Mouse (Mus musculus): ENCODE results near the gene Ccnd3.
A peak's percentile ranks its signal among the peaks of the same experiment; 100 is the strongest.
"Not testable (repeated sequence)": the region's sequence is repeated elsewhere in the genome, so short reads cannot be mapped to it uniquely, and the experiment has no call there.

Gene Ccnd3

DNA sequence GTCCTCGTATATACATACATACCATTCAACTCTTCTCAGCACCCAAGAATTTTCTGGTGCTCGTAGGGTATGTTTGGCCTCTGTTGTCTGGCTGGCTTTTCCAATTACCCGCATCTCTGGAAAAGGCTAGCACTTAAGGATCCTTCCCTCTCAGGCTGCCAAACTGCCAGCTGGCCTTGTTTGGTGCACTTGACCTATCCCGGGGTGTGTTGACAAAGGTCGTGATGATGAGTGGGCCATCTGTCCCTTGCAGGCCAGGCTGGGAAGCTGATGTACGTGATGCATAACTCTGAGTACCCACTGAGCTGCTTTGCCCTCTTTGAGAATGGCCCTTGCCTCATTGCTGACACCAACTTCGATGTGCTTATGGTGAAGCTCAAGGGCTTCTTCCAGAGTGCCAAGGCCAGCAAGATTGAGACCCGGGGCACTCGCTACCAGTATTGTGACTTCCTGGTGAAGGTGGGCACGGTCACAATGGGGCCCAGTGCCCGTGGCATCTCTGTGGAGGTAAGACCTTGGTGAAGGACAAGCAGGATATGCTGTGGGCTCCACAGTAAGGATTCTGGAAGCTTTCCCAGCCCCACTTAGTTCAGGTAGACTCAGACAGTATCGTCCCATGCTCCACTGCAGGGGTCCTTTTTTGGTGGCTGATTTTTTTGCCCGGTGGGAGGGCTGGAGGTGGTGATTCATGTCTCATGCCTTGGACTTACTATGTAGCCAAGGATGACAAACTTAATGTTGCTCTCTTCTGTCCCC is 113.9 kb downstream of the Ccnd3 start:
- no peak for DNase-seq (ENCODE audit: low spot score)

DNA sequence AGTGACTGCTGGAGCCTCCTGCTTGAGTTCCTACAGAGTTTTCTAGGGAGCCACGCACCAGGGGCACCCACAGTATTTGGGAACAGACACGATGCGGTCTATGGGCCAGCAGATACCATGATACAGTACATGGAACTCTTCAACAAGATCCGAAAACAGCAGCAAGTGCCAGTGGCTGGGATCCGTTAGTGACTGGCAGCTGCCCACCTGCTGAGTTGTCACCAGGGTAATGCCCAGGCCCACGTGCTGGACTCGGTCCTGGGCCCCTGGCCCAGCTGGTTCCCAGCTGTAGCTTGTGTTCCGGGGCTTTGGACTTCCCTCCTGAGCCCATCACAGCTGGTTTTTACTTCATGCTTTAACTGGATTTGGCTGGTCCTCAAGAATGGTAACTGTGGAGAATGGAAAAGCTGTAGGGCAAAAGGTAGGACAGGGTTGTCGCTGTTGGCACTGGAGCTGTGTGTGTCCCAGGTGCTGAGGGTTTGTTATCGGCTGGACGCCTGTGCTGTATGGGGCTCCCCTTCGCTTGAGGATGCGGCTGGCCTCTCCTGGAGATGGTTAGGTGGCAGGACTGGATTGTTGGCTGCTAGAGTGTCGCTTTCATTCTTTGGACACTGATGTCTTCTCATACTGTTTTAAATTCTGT is 118.2 kb downstream of the Ccnd3 start:
- no peak for DNase-seq (ENCODE audit: low spot score)

DNA sequence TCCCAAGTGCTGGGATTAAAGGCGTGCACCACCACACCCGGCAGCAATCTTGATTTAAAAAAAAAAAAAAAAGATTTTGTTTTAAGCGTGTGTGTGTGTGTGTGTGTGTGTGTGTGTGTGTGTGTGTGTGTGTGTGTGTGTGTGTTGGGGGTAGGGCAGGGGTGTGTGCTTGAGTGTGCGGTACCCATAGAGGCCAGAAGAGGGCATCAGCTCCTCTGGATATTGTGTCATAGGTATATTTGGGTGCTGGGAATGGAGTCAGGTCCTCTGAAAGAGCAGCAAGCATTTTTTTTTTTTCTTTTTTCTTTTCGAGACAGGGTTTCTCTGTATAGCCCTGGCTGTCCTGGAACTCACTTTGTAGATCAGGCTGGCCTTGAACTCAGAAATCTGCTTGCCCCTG is 119.7 kb downstream of the Ccnd3 start:
- not testable (repeated sequence) for DNase-seq (ENCODE audit: low spot score)

DNA sequence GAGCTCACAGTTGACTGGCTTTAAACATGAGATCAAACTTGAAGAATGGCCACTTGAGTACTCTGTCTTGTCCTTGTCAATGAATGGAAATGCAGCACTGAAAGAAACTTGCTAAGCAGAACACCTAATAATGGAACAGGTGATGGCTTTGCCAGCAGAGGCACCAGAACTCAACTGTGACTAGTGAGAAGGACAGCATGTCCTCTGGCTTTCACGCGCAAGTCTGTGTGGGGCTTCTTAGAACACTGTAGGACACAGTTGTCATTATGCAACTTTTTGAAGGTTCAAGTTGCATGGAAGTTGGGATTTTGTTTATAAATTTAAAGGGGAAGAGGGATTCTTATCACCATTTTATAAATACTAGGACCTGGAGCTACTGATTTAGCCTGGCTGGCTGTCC is 120.2 kb downstream of the Ccnd3 start:
- DNase-seq (ENCODE audit: low spot score), result no peak

DNA sequence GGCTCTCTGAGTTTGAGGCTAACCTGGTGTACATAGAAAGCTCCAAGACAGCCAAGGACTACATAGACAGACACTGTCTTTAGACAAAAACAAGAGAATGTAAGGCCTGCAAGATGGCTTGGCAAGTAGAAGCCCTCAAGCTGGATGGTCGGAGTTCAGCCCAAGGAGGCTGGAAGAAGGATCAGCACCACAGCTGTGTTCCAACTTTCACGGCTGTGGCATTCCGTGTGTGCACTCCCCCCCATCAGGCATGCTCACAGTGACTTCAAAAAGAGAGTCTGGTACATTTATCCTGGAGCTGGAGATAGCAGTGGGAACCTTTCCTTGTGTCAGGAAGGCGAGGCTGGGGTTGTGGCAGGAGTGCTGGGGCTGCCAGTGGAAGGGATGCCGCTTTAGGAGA is 121.2 kb downstream of the Ccnd3 start:
- no peak for DNase-seq (ENCODE audit: low spot score)

DNA sequence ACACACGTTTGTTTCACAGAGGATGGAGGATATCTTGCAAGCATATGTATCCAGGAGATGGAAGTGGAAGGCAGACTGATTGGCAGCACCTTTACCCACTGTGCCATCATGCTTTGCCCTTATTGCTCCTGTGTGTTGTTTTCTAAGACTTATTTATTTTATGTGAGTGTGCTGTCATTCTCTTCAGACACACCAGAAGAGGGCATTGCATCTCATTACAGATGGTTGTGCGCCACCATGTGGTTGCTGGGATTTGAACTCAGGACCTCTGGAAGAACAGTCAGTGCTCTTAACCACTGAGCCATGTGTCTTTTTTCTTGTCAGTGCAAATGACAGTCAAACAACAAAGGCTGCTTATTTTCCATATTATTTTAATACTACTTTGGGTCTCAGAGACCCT is 122.9 kb downstream of the Ccnd3 start:
- DNase-seq (ENCODE audit: low spot score), result no peak

DNA sequence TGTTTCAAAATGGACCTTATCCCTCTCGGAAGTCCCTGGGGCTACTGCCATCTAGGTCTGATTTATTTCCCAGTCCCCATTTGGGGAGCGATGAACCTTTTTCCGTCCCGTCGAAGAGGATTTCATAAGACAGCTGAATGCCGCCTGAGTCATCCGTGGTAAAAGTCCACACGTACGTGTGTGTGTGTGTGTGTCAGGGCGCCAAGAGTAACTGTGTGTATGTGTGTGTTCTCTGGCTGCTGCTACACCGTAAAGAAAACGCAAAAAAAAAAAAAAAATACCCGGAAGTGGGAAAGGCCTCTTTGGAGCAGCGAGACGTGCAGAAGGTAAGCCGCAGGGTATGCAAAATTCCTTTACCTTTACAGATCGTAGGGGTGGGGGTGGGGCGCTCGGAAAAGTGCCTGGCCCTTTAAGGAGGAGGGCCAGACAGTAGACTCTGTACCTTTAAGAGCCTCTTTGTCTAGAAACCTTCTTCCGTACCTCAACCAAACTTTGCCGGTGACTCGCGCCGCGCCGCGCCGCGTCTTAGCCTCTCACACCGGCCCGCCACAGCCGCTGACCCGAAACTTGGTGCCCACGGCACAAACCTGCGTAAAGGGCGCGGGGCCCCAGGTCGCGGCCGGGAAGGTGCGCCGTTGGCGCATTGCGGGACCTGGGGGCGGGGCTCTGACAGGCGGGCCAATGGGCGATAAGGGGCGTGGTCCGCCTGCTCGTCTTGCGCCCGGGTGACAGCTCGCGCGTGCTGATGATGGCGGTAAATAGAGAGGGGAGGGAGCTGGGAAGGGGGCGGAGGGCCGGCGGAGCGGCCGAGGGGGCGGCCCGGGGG is 124.2 kb downstream of the Ccnd3 start:
- peak; percentile 93 for DNase-seq (ENCODE audit: low spot score)

DNA sequence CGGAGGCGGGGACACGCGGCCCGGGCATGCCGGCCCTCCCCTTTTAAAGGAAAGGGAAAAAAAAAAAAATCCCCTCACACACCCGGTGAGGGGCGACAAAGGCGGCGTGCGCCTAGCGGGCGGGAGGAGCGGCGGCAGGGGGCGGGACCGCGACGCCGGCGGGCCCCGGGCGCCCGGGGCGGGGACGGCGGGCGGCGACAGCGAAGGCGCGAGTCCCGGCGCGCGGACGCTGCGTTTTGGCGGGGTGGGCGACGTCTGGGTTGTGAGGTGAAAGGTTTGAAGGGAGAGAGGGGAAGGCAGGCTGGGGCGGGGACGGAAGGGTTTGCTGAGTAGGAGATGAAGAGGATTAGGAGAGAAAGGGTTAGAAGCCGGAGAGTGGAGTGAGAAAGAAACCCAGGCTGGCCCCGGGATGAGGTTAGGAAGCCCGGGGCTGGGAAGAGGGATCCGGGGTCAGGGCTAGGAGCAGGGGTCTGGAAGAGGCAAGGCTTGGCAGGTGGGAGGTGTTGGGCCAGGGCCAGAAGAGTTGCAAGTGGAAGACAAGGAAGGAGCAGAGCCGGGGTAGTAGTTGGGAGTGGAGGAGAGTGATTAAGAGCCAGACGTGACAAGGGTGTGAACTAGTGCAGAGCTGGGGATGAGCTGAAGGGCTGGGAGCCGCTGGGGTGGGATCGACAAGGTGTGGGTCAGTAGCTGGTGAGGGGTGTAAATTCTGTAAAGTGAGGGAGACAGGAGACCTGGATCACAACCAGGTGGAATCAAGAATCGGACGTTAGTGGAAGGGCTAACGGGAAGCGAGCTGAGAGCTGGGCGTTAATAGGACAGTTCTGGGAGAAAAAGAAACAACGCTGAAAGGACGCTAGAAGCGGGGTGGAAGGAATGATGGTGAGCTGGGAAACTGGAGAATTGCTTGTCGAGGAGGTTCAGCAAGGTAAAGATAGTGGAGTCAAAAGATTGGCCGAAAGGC is 125.1 kb downstream of the Ccnd3 start:
- DNase-seq (ENCODE audit: low spot score), result peak; percentile 43

DNA sequence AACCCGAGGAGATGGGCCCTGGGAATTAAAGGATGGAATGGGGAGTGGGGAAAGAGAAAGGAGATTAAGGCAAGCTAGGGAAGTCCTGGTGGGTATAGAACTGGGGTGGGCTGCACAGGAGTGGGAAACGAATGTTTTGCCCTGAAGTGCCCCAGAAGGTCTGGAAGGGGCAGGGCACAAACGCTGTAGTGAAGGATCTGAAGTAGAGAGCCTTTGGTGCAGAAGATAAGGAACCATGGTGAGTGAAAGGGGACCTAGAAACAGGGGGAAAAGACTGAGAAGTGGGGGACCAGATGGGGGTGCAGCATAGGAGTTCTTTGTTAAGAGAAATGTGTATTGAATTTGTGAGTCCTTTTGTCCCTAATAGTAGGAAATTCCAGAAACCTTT is 125.8 kb downstream of the Ccnd3 start, which contains the start of gene Usp49:
Usp49 (plus strand) TSS at position 13 of the 388 bp plus-strand sequence.
- no peak for DNase-seq (ENCODE audit: low spot score)

DNA sequence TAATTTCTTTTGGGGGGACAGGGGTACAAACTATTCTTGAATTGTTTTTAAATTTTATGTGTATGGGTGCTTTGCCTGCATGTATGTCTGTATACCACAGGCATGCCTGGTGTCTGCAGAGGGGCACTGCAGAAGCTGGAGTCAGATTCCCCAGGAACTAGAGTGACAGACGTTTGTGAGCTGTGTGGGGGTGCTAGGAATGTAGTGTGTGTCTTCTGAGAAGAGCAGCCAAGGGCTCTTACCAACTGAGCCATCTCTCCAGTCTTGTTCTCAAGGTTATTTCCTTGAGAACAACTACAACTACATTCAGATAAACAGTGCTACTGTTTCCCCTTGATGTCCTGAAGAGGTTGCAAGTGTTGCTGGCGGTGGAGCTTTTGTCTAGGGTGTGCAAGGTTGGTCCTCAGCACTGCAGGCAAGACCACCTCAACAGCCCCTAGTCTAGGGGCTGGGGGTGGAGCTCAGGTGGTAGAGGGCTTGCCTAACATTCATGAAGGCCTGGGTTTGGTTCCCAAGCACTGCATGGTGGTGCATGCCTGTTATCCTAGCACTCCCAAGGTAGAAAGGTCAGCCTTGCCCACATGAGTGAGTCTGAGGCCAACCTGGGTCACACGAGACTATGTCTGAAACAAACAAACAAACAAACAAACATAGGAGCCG is 127.5 kb downstream of the Ccnd3 start:
- no peak for DNase-seq (ENCODE audit: low spot score)

DNA sequence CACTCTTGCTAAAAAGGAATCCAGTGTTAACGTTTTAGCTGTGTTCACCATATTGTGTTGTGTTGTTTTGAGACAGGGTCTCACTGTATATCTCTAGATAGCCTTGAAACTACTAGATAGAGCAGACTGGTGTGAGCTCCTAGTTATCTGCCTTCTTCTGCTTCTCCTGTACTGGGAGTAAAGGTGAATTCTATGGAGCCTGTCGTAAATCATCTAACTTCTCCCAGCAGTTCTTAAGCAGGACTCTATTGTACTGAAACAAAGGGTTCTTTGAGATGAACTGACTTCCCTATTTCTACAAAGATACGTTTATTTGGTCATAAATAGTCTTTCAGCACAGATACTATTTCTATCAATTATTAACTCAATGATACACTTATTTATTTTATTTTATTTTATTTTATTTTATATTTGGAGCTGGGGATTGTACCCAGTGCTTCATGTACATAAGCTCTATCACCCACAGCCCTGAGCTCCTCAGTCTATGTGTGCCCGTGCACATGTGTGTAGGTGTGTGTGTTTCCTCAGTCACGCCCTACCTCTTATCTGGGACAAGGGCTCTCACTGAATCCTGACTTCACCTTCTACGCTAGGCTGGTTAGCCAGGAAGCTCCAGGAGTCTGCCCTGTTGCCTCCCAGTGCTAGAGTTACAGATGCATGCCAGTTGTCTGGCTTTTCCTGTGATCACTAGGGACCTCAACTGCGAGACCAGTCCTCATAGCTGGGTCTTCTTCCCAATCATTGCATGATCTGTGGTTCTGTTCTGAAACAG is 129.3 kb downstream of the Ccnd3 start:
- no peak for DNase-seq (ENCODE audit: low spot score)

DNA sequence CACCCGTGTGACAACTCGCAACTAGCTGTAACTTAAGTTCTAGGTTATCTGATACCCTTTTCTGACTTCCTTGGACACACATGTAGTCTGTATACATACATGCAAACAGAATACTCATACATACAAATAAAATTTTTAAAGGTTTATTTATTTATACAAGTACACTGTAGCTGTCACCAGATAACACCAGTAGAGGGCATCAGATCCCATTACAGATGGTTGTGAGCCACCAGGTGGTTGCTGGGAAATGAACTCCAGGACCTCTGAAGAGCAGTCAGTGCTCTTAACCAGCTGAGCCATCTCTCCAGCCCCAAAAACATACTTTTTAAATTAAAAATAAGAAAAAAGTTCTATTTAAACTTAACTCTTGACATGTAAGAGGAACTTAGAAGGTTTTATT is 138.1 kb downstream of the Ccnd3 start:
- no peak for DNase-seq (ENCODE audit: low spot score)

DNA sequence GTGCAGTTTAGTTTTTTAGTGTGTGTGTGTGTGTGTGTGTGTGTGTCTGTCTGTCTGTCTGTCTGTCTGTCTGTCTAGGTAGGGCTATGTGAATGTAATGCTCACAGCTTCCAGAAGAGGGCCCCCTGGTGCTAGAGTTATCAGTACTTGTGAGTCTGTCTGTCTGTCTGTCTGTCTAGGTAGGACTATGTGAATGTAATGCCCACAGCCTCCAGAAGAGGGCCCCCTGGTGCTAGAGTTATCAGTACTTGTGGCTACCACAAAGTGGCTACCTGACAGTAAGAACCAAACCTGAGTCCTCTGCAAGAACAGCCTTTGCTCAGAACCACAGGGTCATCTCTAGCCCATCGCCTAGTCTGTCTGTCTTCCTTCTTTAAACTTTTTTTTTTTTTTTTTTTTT is 141.8 kb downstream of the Ccnd3 start:
- peak; percentile 69 for DNase-seq (ENCODE audit: low spot score)

DNA sequence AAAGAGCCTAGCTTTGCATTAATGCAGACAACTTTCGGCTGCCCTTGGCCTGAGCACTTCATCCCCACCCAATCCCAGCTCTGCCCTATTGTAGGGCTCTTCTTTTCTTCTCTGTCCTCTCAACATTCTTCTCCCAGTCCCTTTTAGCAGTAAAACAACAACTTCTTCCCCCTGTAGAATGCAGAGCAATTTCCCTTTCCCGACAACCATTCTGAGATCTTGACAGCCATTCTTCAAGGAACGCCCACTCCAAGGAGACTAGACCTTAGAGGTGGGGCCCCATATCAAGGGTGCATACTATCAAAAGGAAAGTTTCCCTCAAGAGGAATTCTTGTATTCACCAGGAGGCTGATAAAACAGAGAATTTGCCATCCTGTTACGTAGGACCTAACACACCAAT is 144.1 kb downstream of the Ccnd3 start:
- no peak for DNase-seq (ENCODE audit: low spot score)
